Mouse (Mus musculus) small intestine, adult 2 months (tissue): ENCODE measurements around the gene Jph3.

Source experiments
- CTCF ChIP-seq: fragments of 200-500 bp; IDR thresholded peaks from 2 replicates; pipeline ENCODE4 v1.5.1; 2012; ENCODE audit warnings: low read depth, mild to moderate bottlenecking, control low read depth, inconsistent platforms, low read length, moderate library complexity, mixed read lengths; ENCODE audit not compliant: insufficient replicate concordance, insufficient read length; ENCODE audit errors: extremely low read depth
- POLR2A ChIP-seq: fragments of 200-500 bp; IDR thresholded peaks from 2 replicates; pipeline ENCODE4 v1.6.1; 2012; ENCODE audit warnings: low read depth, mild to moderate bottlenecking, control low read depth, inconsistent platforms, low read length, moderate library complexity

GRCm38 (mm10) chr8:121758470-121758869 lies 29.0 kb downstream of the Jph3 start:
- TF ChIP-seq CTCF (no peak), POLR2A (no peak)
